Mouse (Mus musculus) liver, embryonic 13.5 days (tissue): ENCODE results near the gene Olfr282. TPM values are rescaled to one million over a fixed set of nuclear protein-coding genes. Genes with fewer than 3 reads are reported as not detected.
A peak's percentile ranks its signal among the peaks of the same experiment; 100 is the strongest.
"Not testable (repeated sequence)": the region's sequence is repeated elsewhere in the genome, so short reads cannot be mapped to it uniquely, and the experiment has no call there.

ENCODE experiments used
- ATAC-seq: fragments of 200-750 bp; cut with Nextera tagmentation; 2 replicates; pipeline ENCODE4 v1.8.0; 2017; ENCODE audit warnings: low read depth, mild to moderate bottlenecking, moderate number of reproducible peaks, moderate library complexity
- DNase-seq: peaks from one replicate; pipeline ENCODE4 v3.0.0; 2022
- H3K27ac ChIP-seq: fragments of 300-500 bp; sonication (generic); 2 replicates; pipeline ENCODE4 v1.5.1; 2015; ENCODE audit warnings: moderate library complexity, mild to moderate bottlenecking, inconsistent platforms
- H3K27me3 ChIP-seq: fragments of 300-500 bp; sonication (generic); 2 replicates; pipeline ENCODE4 v1.6.1; 2015; ENCODE audit warnings: mild to moderate bottlenecking, inconsistent platforms
- H3K36me3 ChIP-seq: fragments of 300-500 bp; sonication (generic); 2 replicates; pipeline ENCODE4 v1.6.1; 2015; ENCODE audit warnings: mild to moderate bottlenecking, inconsistent platforms
- H3K4me1 ChIP-seq: fragments of 300-500 bp; sonication (generic); replicated peaks from 2 replicates; pipeline ENCODE4 v1.6.1; 2015; ENCODE audit warnings: inconsistent platforms
- H3K4me2 ChIP-seq: fragments of 300-500 bp; sonication (generic); 2 replicates; pipeline ENCODE4 v1.6.1; 2015; ENCODE audit warnings: inconsistent platforms, mild to moderate bottlenecking, moderate library complexity
- H3K4me3 ChIP-seq: fragments of 300-500 bp; sonication (generic); replicated peaks from 2 replicates; pipeline ENCODE4 v1.5.1; 2015; ENCODE audit warnings: mild to moderate bottlenecking, inconsistent platforms
- H3K9ac ChIP-seq: fragments of 300-500 bp; sonication (generic); 2 replicates; pipeline ENCODE4 v1.6.1; 2015; ENCODE audit warnings: mild to moderate bottlenecking, inconsistent platforms
- H3K9me3 ChIP-seq: fragments of 300-500 bp; sonication (generic); replicated peaks from 2 replicates; pipeline ENCODE4 v1.6.1; 2016; ENCODE audit warnings: inconsistent platforms
- WGBS: fragments of 180-500 bp; shearing (Covaris S2); methylation state at CpG from one replicate; pipeline ENCODE4 v1.1.7; 2015; ENCODE audit not compliant: insufficient replicate concordance; 5-methylcytosine and 5-hydroxymethylcytosine counted together
- polyA plus RNA-seq: library from polyadenylated mRNA; unstranded; fragments of >200 nt; fragmentation: Nextera tagmentation; extraction: Ambion mirVana; gene quantifications from 2 replicates; pipeline ENCODE4 v1.2.1, GENCODE M21; 2015

The Olfr282 gene
- polyA plus RNA-seq: not detected in 2 replicates

DNA sequence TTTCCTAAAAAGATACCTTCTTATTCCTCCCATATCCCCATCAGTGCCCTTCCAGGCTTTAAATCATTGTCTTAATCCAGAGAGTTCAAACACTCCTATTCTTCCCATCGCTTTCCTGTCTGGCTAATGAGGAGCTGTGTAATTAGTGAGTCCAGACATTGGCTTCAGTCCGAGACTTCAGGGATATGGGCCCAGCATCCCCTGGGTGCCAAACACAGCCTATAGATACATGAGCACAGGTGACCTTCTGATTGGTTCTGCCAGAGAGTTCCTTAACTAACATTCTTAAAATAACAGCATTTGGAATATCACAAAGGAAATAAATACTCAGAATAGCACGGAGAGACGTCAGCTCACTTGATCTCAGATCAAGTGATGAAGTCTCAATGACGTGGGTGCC is at the start of gene Olfr282:
Olfr282 (plus strand) TSS at position 301 of the 400 bp plus-strand sequence.
- H3K27ac ChIP-seq, H3K4me2 ChIP-seq, H3K9ac ChIP-seq, H3K4me3 ChIP-seq, DNase-seq, H3K27me3 ChIP-seq, H3K4me1 ChIP-seq, ATAC-seq, H3K36me3 ChIP-seq, H3K9me3 ChIP-seq: not testable (repeated sequence)
- 63% methylated on average over 5 of the region's 5 CpGs for WGBS

DNA sequence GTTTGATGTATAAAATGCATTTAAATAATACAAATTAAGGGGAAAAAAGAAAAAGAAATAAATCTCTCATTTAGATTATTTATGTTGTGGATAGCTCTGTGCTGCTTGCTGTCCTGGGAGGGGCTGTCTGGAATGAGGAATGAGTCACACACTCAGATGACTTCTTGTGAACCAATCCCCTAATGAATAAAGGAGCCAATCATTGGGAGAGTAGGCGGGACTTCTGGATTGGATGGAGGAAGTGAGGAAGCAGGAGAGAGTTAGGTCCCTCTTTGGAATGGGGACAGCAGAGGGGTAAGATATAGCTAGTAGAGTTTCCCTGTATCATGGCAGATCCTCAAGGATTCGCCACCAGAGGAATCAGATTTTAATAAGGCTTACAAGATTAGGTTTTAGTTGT is 43.4 kb upstream of the Olfr282 start:
- no peaks in the 10 kb centered on the region for H3K27me3 ChIP-seq
- DNase-seq (no peak), ATAC-seq (no peak)
- H3K27ac ChIP-seq: no peak overlapping the region
- H3K36me3 ChIP-seq: no peaks in the 10 kb centered on the region
- WGBS: 49% methylated on average over 2 of the region's 2 CpGs
- no peak overlapping the region for H3K4me2 ChIP-seq
- H3K4me1 ChIP-seq: no peaks in the 10 kb centered on the region
- H3K9me3 ChIP-seq: no peaks in the 10 kb centered on the region
- H3K9ac ChIP-seq: no peak overlapping the region
- no peak overlapping the region for H3K4me3 ChIP-seq

DNA sequence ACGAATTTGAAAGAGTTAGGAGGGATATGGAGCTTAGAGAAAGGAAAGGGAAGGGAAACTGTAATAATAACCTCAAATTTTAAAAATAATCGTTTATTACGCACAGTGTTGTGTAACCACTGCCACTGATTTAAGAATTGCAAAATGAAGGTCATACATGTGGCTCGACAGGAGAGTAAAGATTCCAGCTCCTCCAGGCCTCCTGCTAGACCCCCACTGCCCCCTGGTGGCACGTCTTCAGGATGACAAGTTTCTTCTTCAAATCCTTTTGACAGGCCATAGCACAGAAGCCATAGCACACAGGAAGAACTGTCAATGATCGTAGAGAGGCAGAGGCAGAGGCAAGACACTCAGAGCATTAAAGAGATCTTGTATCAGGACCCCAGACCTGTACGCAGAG is 41.2 kb upstream of the Olfr282 start:
- no peak overlapping the region for H3K9ac ChIP-seq
- no peak for ATAC-seq
- WGBS: 17% methylated on average over 7 of the region's 7 CpGs

DNA sequence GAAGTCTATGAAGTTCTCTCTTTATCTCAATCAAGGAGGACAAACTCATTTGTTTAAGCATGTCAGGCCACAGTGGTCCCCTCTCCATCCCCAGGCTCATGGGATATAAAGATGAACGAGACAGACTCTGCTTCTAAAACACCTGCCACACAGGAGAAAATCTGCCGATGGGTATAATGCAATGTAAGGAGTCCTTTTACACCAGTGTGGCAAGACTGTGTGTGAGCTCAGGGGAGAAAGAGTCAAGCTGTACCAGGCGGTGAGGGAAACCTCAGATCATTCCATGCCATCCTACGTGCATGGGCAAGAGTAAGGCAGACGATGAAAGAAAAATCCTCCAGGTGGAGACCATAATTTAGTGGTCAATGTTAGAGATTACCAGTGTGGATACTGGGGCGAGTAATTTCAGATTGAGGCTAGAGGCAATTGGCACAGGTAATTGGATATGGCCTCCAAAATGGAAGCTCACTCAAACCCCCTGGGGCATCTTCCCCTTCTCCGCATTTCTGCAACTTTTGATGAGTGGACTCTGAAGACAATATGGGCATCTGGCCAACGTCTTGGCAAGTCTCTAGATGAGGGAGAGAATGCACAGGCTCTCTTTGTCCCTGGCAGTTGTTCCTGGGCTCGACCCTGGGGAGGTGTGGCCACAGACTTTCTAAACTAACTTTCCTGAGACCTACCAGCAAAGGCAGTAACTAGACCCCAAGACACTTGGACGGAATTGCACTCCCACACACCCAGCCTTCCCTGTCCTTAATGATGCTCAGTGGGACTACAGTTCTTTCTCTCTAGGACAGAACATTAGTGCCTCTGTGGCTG is 39.7 kb upstream of the Olfr282 start:
- Histone ChIP-seq H3K4me2 (no peak overlapping the region), H3K9ac (no peak overlapping the region), H3K4me3 (no peak overlapping the region), H3K27me3 (no peaks in the 10 kb centered on the region), H3K4me1 (no peaks in the 10 kb centered on the region), H3K9me3 (no peaks in the 10 kb centered on the region), H3K36me3 (no peaks in the 10 kb centered on the region), H3K27ac (no peak overlapping the region)
- WGBS: 60% methylated on average over 10 of the region's 10 CpGs
- DNase-seq (no peak), ATAC-seq (no peak)

More for the DNA sequence above, 41.2 kb upstream of the Olfr282 start:
- Histone ChIP-seq H3K4me2 (no peak overlapping the region), H3K27ac (no peak overlapping the region), H3K4me3 (no peak overlapping the region), H3K27me3 (no peaks in the 10 kb centered on the region), H3K9me3 (no peaks in the 10 kb centered on the region), H3K4me1 (no peaks in the 10 kb centered on the region), H3K36me3 (no peaks in the 10 kb centered on the region)
- DNase-seq: peak; percentile 6

DNA sequence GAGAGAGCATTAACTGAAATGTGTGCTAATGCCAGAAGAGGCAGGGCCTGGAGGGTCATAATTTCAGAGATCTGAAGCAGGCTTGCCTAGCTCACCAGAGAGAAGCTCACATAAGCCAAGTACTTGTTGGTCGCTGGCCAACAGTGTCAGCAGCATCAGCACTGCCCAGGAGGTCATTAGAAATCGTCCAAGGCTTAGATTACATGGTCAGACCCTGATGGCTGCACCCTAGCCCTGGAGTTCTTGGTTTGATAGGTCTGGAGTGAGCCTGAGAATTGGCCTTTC is 39.2 kb upstream of the Olfr282 start:
- H3K4me1 ChIP-seq: no peaks in the 10 kb centered on the region
- 25% methylated on average over 2 of the region's 2 CpGs for WGBS
- no peaks in the 10 kb centered on the region for H3K36me3 ChIP-seq
- no peaks in the 10 kb centered on the region for H3K9me3 ChIP-seq
- no peaks in the 10 kb centered on the region for H3K27me3 ChIP-seq
- no peak for DNase-seq
- no peak overlapping the region for H3K27ac ChIP-seq
- H3K4me3 ChIP-seq: no peak overlapping the region
- no peak overlapping the region for H3K4me2 ChIP-seq
- no peak overlapping the region for H3K9ac ChIP-seq
- ATAC-seq: no peak

DNA sequence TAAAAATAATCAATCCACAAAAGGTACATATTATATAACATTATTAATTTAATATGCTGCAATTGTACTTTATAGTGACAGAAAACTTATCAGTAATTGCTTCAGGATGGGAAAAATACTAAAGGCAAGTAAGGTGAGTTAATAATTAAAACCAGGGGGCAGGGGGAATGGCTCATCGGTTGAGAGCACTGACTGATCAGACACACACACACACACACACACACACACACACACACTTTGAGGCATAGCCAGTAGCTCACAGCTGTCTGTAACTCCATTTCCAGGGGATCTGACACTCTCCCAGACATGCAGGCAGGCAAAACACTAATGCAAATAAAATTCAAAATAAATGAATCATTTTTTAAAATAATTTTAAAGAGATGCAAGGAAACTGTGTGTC is 33.9 kb upstream of the Olfr282 start:
- H3K9me3 ChIP-seq: no peaks in the 10 kb centered on the region
- H3K4me1 ChIP-seq: no peaks in the 10 kb centered on the region
- no peak for ATAC-seq
- 57% methylated on average over 1 of the region's 1 CpGs for WGBS
- H3K4me2 ChIP-seq: no peak overlapping the region
- no peak overlapping the region for H3K27ac ChIP-seq
- H3K36me3 ChIP-seq: no peaks in the 10 kb centered on the region
- no peak for DNase-seq
- H3K4me3 ChIP-seq: no peak overlapping the region
- H3K27me3 ChIP-seq: no peaks in the 10 kb centered on the region
- no peak overlapping the region for H3K9ac ChIP-seq

DNA sequence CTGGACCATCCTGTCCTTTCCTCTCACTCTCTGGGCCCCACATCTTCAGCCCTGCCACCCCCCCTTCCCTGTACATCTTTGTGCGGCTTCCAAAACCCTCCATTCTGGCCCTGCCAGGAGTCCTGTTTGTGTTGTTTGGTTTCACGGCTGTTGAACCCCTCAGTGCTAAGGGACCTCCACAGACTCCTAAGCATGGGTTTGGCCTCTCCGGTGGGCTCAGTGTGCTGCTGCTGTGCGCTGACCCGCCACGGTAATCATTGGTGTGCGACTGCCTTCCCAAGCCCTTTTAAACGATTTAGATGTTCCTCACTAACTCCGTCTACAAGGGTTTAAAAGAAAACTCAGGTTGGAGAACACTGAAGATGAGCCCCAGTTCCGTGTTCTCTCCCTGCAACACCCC is 28.7 kb upstream of the Olfr282 start:
- Histone ChIP-seq H3K4me2 (no peak overlapping the region), H3K36me3 (no peaks in the 10 kb centered on the region), H3K4me1 (no peaks in the 10 kb centered on the region), H3K27ac (no peak overlapping the region), H3K9ac (no peak overlapping the region), H3K27me3 (no peaks in the 10 kb centered on the region), H3K9me3 (no peaks in the 10 kb centered on the region), H3K4me3 (no peak overlapping the region)
- 75% methylated on average over 10 of the region's 10 CpGs for WGBS
- DNase-seq (no peak), ATAC-seq (no peak)

DNA sequence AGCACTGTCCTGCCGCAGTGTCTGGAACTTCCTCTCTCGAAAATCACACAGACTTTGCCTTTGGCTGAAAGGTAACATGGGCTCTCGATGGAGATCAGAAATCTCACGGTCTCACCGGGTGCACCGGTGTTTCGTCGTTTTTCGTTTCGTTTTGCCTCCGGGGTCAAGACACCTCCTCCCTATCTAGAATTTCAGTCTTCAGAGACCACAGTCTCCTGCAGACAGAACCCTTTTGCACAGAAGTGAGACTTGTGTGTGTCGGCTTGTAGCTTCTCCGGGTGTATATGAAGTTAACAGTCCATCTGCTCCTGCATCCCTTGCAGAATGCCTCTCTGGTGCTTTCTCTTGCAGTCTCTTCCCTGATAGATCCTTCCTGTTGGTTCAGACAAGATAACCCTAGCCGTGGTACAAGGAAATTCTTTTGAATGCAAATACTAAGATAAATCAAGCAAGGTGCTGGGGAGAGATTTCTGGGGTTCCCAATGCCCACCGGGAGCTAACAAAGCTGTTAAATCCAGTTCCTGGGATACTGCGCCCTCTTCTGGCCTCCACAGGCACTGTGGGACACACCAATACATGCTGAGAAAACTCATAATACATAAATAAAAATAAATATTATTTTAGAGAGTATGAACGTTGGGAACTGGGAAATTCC is 22.5 kb upstream of the Olfr282 start:
- WGBS: 55% methylated on average over 17 of the region's 17 CpGs

DNA sequence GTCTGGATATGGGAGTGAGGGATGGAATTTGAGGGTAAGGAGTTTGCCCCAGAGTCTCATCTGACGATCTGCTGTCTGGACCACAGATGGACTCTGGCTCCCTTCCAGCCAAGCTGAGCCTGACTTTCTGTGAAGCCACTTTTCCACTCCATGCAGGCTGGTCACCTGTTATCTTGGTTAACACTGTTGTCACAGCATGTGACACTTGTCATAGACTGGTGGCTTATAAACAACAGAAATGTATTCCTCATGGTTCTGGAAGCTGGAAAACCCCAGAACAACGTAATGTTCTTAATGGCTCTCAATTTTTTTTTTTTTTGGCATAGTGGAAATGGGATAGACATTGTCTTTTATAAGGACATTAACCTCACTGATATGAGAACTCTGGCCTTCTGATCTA is 21.4 kb upstream of the Olfr282 start:
- no peak overlapping the region for H3K4me3 ChIP-seq
- no peaks in the 10 kb centered on the region for H3K4me1 ChIP-seq
- H3K9me3 ChIP-seq: no peaks in the 10 kb centered on the region
- no peak for ATAC-seq
- no peak overlapping the region for H3K27ac ChIP-seq
- H3K27me3 ChIP-seq: no peaks in the 10 kb centered on the region
- H3K4me2 ChIP-seq: no peak overlapping the region
- no peak overlapping the region for H3K9ac ChIP-seq
- 82% methylated on average over 2 of the region's 2 CpGs for WGBS
- no peaks in the 10 kb centered on the region for H3K36me3 ChIP-seq
- no peak for DNase-seq

More for the DNA sequence above, 22.5 kb upstream of the Olfr282 start:
- no peak for ATAC-seq
- Histone ChIP-seq H3K9me3 (no peaks in the 10 kb centered on the region), H3K36me3 (no peaks in the 10 kb centered on the region), H3K4me1 (no peaks in the 10 kb centered on the region), H3K9ac (no peak overlapping the region), H3K4me2 (no peak overlapping the region), H3K27me3 (no peaks in the 10 kb centered on the region), H3K27ac (no peak overlapping the region), H3K4me3 (no peak overlapping the region)
- no peak for DNase-seq

DNA sequence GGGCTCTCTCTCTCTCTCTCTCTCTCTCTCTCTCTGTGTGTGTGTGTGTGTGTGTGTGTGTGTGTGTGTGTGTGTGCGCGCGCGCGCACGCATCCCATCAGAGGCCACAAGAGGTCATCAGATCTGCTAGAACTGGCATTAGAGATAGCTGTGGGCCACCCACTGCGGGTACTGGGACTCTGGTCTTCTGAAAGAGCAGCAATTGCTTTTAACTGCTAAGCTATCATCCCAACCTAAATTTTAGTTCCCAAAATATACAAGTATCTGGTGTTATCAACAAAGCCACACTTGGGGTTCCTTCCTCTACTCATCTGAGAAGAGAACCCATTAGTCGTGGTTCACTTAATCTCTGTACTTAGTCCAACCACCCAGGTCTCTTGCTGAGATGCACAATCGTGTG is 20.8 kb upstream of the Olfr282 start:
- 76% methylated on average over 9 of the region's 9 CpGs for WGBS
- Histone ChIP-seq H3K27me3 (no peaks in the 10 kb centered on the region), H3K9ac (no peak overlapping the region), H3K36me3 (no peaks in the 10 kb centered on the region), H3K4me2 (no peak overlapping the region), H3K27ac (no peak overlapping the region), H3K9me3 (no peaks in the 10 kb centered on the region), H3K4me1 (no peaks in the 10 kb centered on the region), H3K4me3 (no peak overlapping the region)
- DNase-seq (no peak), ATAC-seq (no peak)

DNA sequence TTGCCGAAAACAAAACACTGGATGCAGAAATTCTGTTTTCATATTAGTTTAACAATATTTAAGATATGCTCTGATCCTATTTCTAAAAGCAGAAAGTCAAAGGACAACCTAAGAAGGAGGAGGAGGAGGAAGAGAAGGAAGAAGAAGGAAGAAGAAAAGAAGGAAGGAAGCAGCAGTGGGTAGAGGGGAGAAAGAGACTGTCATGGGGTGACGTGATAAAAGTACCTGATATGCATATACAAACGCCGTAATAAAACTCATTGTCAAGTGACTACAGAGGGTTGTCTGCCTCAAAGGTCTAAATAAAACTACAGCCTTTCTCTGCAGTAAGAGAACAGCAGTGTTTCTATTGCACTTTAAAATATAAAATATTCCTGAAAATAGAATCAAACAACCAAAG is 15.0 kb upstream of the Olfr282 start:
- H3K4me1 ChIP-seq: no peaks in the 10 kb centered on the region
- no peaks in the 10 kb centered on the region for H3K9me3 ChIP-seq
- no peaks in the 10 kb centered on the region for H3K27me3 ChIP-seq
- no peak overlapping the region for H3K4me2 ChIP-seq
- no peak overlapping the region for H3K4me3 ChIP-seq
- 35% methylated on average over 4 of the region's 4 CpGs for WGBS
- DNase-seq (no peak), ATAC-seq (no peak)
- H3K27ac ChIP-seq: no peak overlapping the region
- H3K36me3 ChIP-seq: no peaks in the 10 kb centered on the region
- H3K9ac ChIP-seq: no peak overlapping the region

DNA sequence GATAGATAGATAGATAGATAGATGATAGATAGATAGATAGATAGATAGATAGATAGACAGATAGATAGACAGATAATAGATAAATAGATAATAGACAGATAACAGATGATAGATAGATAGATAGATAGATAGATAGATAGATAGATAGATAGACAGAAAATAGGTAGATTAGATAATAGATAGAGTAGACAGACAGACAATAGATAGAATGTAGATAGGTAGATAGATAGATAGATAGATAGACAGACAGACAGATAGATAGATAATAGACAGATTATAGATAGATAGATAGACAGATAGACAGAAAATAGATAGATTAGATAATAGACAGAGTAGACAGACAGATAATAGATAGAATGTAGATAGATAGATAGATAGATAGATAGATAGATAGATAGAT is 14.2 kb upstream of the Olfr282 start:
- H3K36me3 ChIP-seq, H3K27me3 ChIP-seq, H3K27ac ChIP-seq, H3K9me3 ChIP-seq, H3K4me1 ChIP-seq, DNase-seq, H3K9ac ChIP-seq, ATAC-seq, H3K4me3 ChIP-seq, H3K4me2 ChIP-seq: not testable (repeated sequence)
